9 mouse cellular contexts compared by ENCODE assay signal in the genomic region with DNA sequence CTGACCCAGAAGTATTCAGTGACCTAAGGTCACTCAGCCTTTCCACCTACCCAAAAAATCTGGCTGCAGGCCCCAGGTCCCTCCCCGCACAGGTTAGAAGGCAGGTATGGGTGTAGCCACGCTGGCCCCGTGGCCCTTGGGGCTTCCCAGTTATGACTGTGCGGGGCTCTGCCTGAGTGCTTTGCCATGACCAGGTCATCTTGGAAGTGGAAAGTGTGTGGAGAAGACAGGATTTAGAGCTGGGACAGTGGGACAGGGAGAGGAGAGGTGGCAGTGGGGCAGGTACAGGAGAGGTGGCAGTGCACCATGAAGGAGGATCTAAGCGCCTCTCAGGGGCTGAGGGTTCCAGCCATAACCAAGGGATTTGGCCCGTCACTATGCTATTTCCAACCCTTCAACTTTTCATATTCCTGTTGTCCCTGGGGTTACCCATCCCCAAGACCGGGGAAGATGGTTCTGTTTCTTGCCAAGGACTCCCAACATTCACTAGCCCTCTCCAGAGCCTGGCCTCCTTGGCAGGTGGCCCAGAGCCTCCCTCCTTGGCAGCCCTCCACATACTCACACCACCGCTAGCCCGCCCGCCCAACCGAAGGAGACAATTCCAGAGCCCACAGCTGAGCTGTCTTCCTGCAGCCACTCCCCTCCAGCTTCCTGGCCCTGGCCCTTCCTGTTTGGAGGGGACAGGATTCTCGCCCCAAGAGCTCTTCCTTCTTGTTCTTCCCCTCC. TPM values are rescaled to one million over a fixed set of nuclear protein-coding genes. Genes with fewer than 3 reads are reported as not detected.
DNase-seq lines count a peak whose midpoint lies in the region; ATAC-seq and TF ChIP-seq lines count a peak whose summit lies in the region.
"Had no signal": no experiment of that assay in that cellular context is flagged by ENCODE, and none has a peak within 500 bp of the region (broad histone marks: within the 10 kb centered on the region; RNA-seq: fewer than 3 reads in every experiment).

No protein-coding gene starts in this region.

- H3K36me3 ChIP-seq in hindbrain, embryonic 14.5 days (replicated peaks; ENCODE audit: control insufficient read depth, insufficient read depth): no peaks in the 10 kb centered on the region
- no peaks in the 10 kb centered on the region for H3K36me3 ChIP-seq in hindbrain, embryonic 11.5 days (ENCODE audit: control insufficient read depth, insufficient read depth, low read length)
- H3K36me3 ChIP-seq in forebrain, embryonic 14.5 days (ENCODE audit: control insufficient read depth, insufficient read depth, low read length): no peaks in the 10 kb centered on the region
- peaks cover 41% of the 10 kb centered on the region for H3K36me3 ChIP-seq in heart, postnatal 0 days (replicated peaks; ENCODE audit: control insufficient read depth, insufficient read depth, low read length)
- peaks cover 56% of the 10 kb centered on the region for H3K36me3 ChIP-seq in stomach, embryonic 14.5 days (ENCODE audit: control insufficient read depth, insufficient read depth, low read length)
- H3K36me3 ChIP-seq: midbrain, embryonic 12.5 days had no signal

- no peaks in the 10 kb centered on the region for H3K27me3 ChIP-seq in hindbrain, embryonic 14.5 days (ENCODE audit: control insufficient read depth, insufficient read depth, low read length)
- no peaks in the 10 kb centered on the region; the same call in 1 of the 2 replicates for H3K27me3 ChIP-seq in hindbrain, embryonic 11.5 days (ENCODE audit: control insufficient read depth, insufficient read depth, low read length)
- no peaks in the 10 kb centered on the region for H3K27me3 ChIP-seq in forebrain, embryonic 14.5 days (replicated peaks; ENCODE audit: control insufficient read depth, insufficient read depth, low read length)
- H3K27me3 ChIP-seq in heart, postnatal 0 days (ENCODE audit: control insufficient read depth, insufficient read depth, low read length): no peaks in the 10 kb centered on the region
- no peaks in the 10 kb centered on the region for H3K27me3 ChIP-seq in stomach, embryonic 14.5 days (ENCODE audit: control insufficient read depth, insufficient read depth, low read length)

- WGBS in hindbrain, embryonic 14.5 days: 74% methylated on average over 12 of the region's 12 CpGs
- 89% methylated on average over 12 of the region's 12 CpGs for WGBS in hindbrain, embryonic 11.5 days
- WGBS in forebrain, embryonic 14.5 days: 64% methylated on average over 12 of the region's 12 CpGs
- 38% methylated on average over 12 of the region's 12 CpGs for WGBS in heart, postnatal 0 days
- 63% methylated on average over 12 of the region's 12 CpGs for WGBS in stomach, embryonic 14.5 days

- H3K4me2 ChIP-seq in hindbrain, embryonic 14.5 days (replicated peaks): no peak overlapping the region
- H3K4me2 ChIP-seq in hindbrain, embryonic 11.5 days (replicated peaks; ENCODE audit: low read depth, low read length): no peak overlapping the region
- H3K4me2 ChIP-seq in forebrain, embryonic 14.5 days (ENCODE audit: low read length): no peak overlapping the region
- no peak overlapping the region for H3K4me2 ChIP-seq in heart, postnatal 0 days (ENCODE audit: low read depth, low read length)
- no peak overlapping the region for H3K4me2 ChIP-seq in stomach, embryonic 14.5 days (replicated peaks; ENCODE audit: low read depth, low read length)
- H3K4me2 ChIP-seq: midbrain, embryonic 12.5 days had no signal

- 0 out of 2 replicates have a peak overlapping the region, but pooled peaks have one; percentile 24 for H3K27ac ChIP-seq in hindbrain, embryonic 14.5 days
- H3K27ac ChIP-seq in hindbrain, embryonic 11.5 days (ENCODE audit: low read depth, low read length): no peak overlapping the region
- no peak overlapping the region for H3K27ac ChIP-seq in forebrain, embryonic 14.5 days (ENCODE audit: low read depth, low read length)
- peak overlapping the region; percentile 68 for H3K27ac ChIP-seq in heart, postnatal 0 days (ENCODE audit: low read depth)
- H3K27ac ChIP-seq in stomach, embryonic 14.5 days (ENCODE audit: low read length): peak overlapping the region; percentile 39; the same call in 1 of the 2 replicates
- H3K27ac ChIP-seq: midbrain, embryonic 12.5 days had no signal

- H3K9ac ChIP-seq in hindbrain, embryonic 14.5 days: no peak overlapping the region
- H3K9ac ChIP-seq in hindbrain, embryonic 11.5 days (ENCODE audit: low read depth, low read length): no peak overlapping the region
- H3K9ac ChIP-seq in forebrain, embryonic 14.5 days (ENCODE audit: low read length): no peak overlapping the region
- H3K9ac ChIP-seq in heart, postnatal 0 days (replicated peaks; ENCODE audit: low read depth, low read length): no peak overlapping the region
- H3K9ac ChIP-seq in stomach, embryonic 14.5 days (replicated peaks; ENCODE audit: low read depth, low read length): no peak overlapping the region
- H3K9ac ChIP-seq: midbrain, embryonic 12.5 days had no signal

- no peak overlapping the region for H3K4me3 ChIP-seq in hindbrain, embryonic 14.5 days (replicated peaks; ENCODE audit: low read length)
- H3K4me3 ChIP-seq in hindbrain, embryonic 11.5 days (ENCODE audit: low read depth, low read length): no peak overlapping the region
- H3K4me3 ChIP-seq in forebrain, embryonic 14.5 days (ENCODE audit: low read depth, low read length): no peak overlapping the region
- H3K4me3 ChIP-seq in heart, postnatal 0 days (ENCODE audit: low read depth, low read length): no peak overlapping the region
- H3K4me3 ChIP-seq in stomach, embryonic 14.5 days (ENCODE audit: low read depth, low read length): no peak overlapping the region
- H3K4me3 ChIP-seq: midbrain, embryonic 12.5 days had no signal

- no peaks in the 10 kb centered on the region for H3K4me1 ChIP-seq in hindbrain, embryonic 14.5 days (replicated peaks; ENCODE audit: control insufficient read depth, insufficient read depth, low read length)
- H3K4me1 ChIP-seq in hindbrain, embryonic 11.5 days (replicated peaks; ENCODE audit: control insufficient read depth, insufficient read depth, low read length): no peaks in the 10 kb centered on the region
- H3K4me1 ChIP-seq in forebrain, embryonic 14.5 days (ENCODE audit: control insufficient read depth, insufficient read depth, low read length): no peaks in the 10 kb centered on the region
- H3K4me1 ChIP-seq in heart, postnatal 0 days (ENCODE audit: control insufficient read depth, insufficient read depth): peaks cover 34% of the 10 kb centered on the region
- H3K4me1 ChIP-seq in stomach, embryonic 14.5 days (ENCODE audit: control insufficient read depth, insufficient read depth, low read length): peaks cover 19% of the 10 kb centered on the region

- peak; percentile 69 for DNase-seq in hindbrain, embryonic 14.5 days (ENCODE audit: low spot score)
- no peak for DNase-seq in hindbrain, embryonic 11.5 days (ENCODE audit: low spot score)
- DNase-seq in forebrain, embryonic 14.5 days (ENCODE audit: low spot score): peak; percentile 74
- peak; percentile 81 for DNase-seq in heart, postnatal 0 days (ENCODE audit: low spot score)
- peak; percentile 43 to 47 for DNase-seq in layer of hippocampus, postnatal 14 days (ENCODE audit: low spot score in 2 of 2)
- peak; percentile 94 for DNase-seq in lung, postnatal 36 days
- DNase-seq in thymus, postnatal 10 days (ENCODE audit: low spot score in 2 of 2): no peak

- peak; percentile 76 for TF ChIP-seq EP300 in heart, postnatal 0 days (IDR thresholded peaks at IDR 0.05; ENCODE audit: low read depth)

- peak; percentile 61; the same call in 1 of the 2 replicates for ATAC-seq in hindbrain, embryonic 14.5 days (ENCODE audit: low FRiP score)
- ATAC-seq in hindbrain, embryonic 11.5 days (ENCODE audit: low FRiP score): no peak
- peak; percentile 73 for ATAC-seq in forebrain, embryonic 14.5 days
- ATAC-seq in heart, postnatal 0 days (ENCODE audit: insufficient read depth, low read depth): peak; percentile 72
- no peak for ATAC-seq in stomach, embryonic 14.5 days (ENCODE audit: insufficient number of reproducible peaks, insufficient read depth, low FRiP score, low read depth)

- no peak for TF ChIP-seq CTCF in heart, postnatal 0 days (IDR thresholded peaks at IDR 0.05; ENCODE audit: low read depth)

- H3K9me3 ChIP-seq in hindbrain, embryonic 14.5 days (ENCODE audit: control insufficient read depth, low read length): no peaks in the 10 kb centered on the region
- no peaks in the 10 kb centered on the region for H3K9me3 ChIP-seq in hindbrain, embryonic 11.5 days (ENCODE audit: control insufficient read depth, low read length)
- H3K9me3 ChIP-seq in forebrain, embryonic 14.5 days (replicated peaks; ENCODE audit: control insufficient read depth, low read length): no peaks in the 10 kb centered on the region
- H3K9me3 ChIP-seq in heart, postnatal 0 days (replicated peaks; ENCODE audit: control insufficient read depth, low read length): no peaks in the 10 kb centered on the region
- no peaks in the 10 kb centered on the region for H3K9me3 ChIP-seq in stomach, embryonic 14.5 days (ENCODE audit: control insufficient read depth, low read depth, low read length)
- H3K9me3 ChIP-seq: midbrain, embryonic 12.5 days had no signal

RNA-seq across cellular contexts. Expression of a gene that starts 13.3 kb away (rescaled TPM):
- polyA plus RNA-seq in hindbrain, embryonic 14.5 days (2014; fragmentation: Nextera tagmentation; extraction: Ambion mirVana): 7.1 and 9.0 TPM in 2 replicates
- polyA plus RNA-seq in hindbrain, embryonic 11.5 days (2014; fragmentation: Nextera tagmentation; extraction: Ambion mirVana): 18.5 and 19.2 TPM in 2 replicates
- 6.9 and 7.9 TPM in 2 replicates for polyA plus RNA-seq in forebrain, embryonic 14.5 days (2014; fragmentation: Nextera tagmentation; extraction: Ambion mirVana)
- total RNA-seq in heart, postnatal 0 days (2014; rRNA removed; ENCODE audit: low replicate concordance): 12.4 and 24.7 TPM in 2 replicates
- 10.1 and 10.6 TPM in 2 replicates for polyA plus RNA-seq in heart, postnatal 0 days (2015; fragmentation: Nextera tagmentation; extraction: Ambion mirVana)
- 1 to 10 TPM; 2.7 to 3.8 TPM for total RNA-seq in layer of hippocampus, postnatal 14 days (2021)
- 29.9 and 32.3 TPM in 2 replicates for polyA plus RNA-seq in stomach, embryonic 14.5 days (2014; fragmentation: Nextera tagmentation; extraction: Ambion mirVana)

RNA-seq across cellular contexts. Expression of a gene that starts 18.9 kb away (rescaled TPM):
- polyA plus RNA-seq in hindbrain, embryonic 14.5 days (2014; fragmentation: Nextera tagmentation; extraction: Ambion mirVana): 0.23 and 0.27 TPM in 2 replicates
- polyA plus RNA-seq in hindbrain, embryonic 11.5 days (2014; fragmentation: Nextera tagmentation; extraction: Ambion mirVana): 0.14 TPM in 2 replicates
- polyA plus RNA-seq in forebrain, embryonic 14.5 days (2014; fragmentation: Nextera tagmentation; extraction: Ambion mirVana): not detected in 2 replicates
- total RNA-seq in heart, postnatal 0 days (2014; rRNA removed; ENCODE audit: low replicate concordance): 0.12 TPM in 1 of 2 replicates, not detected in the other
- polyA plus RNA-seq in heart, postnatal 0 days (2015; fragmentation: Nextera tagmentation; extraction: Ambion mirVana): 0.08 and 0.15 TPM in 2 replicates
- not detected for total RNA-seq in layer of hippocampus, postnatal 14 days (2021)
- polyA plus RNA-seq in stomach, embryonic 14.5 days (2014; fragmentation: Nextera tagmentation; extraction: Ambion mirVana): 0.25 and 0.36 TPM in 2 replicates

RNA-seq across cellular contexts. Expression of a gene that starts 28.5 kb away (rescaled TPM):
- polyA plus RNA-seq in hindbrain, embryonic 14.5 days (2014; fragmentation: Nextera tagmentation; extraction: Ambion mirVana): 65.2 and 68.7 TPM in 2 replicates
- polyA plus RNA-seq in hindbrain, embryonic 11.5 days (2014; fragmentation: Nextera tagmentation; extraction: Ambion mirVana): 13.5 and 14.7 TPM in 2 replicates
- polyA plus RNA-seq in forebrain, embryonic 14.5 days (2014; fragmentation: Nextera tagmentation; extraction: Ambion mirVana): 42.6 and 54.7 TPM in 2 replicates
- total RNA-seq in heart, postnatal 0 days (2014; rRNA removed; ENCODE audit: low replicate concordance): 43.4 and 59.1 TPM in 2 replicates
- polyA plus RNA-seq in heart, postnatal 0 days (2015; fragmentation: Nextera tagmentation; extraction: Ambion mirVana): 27.7 and 28.7 TPM in 2 replicates
- total RNA-seq in layer of hippocampus, postnatal 14 days (2021): 10 to 100 TPM; 50.2 to 54.1 TPM
- 17.2 and 19.9 TPM in 2 replicates for polyA plus RNA-seq in stomach, embryonic 14.5 days (2014; fragmentation: Nextera tagmentation; extraction: Ambion mirVana)

RNA-seq across cellular contexts. Expression of a gene that starts 47.4 kb away (rescaled TPM):
- 111 TPM in 2 replicates for polyA plus RNA-seq in hindbrain, embryonic 14.5 days (2014; fragmentation: Nextera tagmentation; extraction: Ambion mirVana)
- 159 and 165 TPM in 2 replicates for polyA plus RNA-seq in hindbrain, embryonic 11.5 days (2014; fragmentation: Nextera tagmentation; extraction: Ambion mirVana)
- 163 and 174 TPM in 2 replicates for polyA plus RNA-seq in forebrain, embryonic 14.5 days (2014; fragmentation: Nextera tagmentation; extraction: Ambion mirVana)
- 96.3 and 112 TPM in 2 replicates for total RNA-seq in heart, postnatal 0 days (2014; rRNA removed; ENCODE audit: low replicate concordance)
- polyA plus RNA-seq in heart, postnatal 0 days (2015; fragmentation: Nextera tagmentation; extraction: Ambion mirVana): 117 and 121 TPM in 2 replicates
- total RNA-seq in layer of hippocampus, postnatal 14 days (2021): 10 to 100 TPM; 50.0 to 57.8 TPM
- 150 and 159 TPM in 2 replicates for polyA plus RNA-seq in stomach, embryonic 14.5 days (2014; fragmentation: Nextera tagmentation; extraction: Ambion mirVana)

Comparison
In these comparisons a context has a peak if more than half of its experiments do, and no peak if none do; other contexts are left out.
1. ATAC-seq: peak in hindbrain, embryonic 14.5 days (single experiment), forebrain, embryonic 14.5 days (single experiment) and heart, postnatal 0 days (single experiment); none in hindbrain, embryonic 11.5 days (single experiment) and stomach, embryonic 14.5 days (single experiment).
2. DNase-seq: peak in hindbrain, embryonic 14.5 days (single experiment), forebrain, embryonic 14.5 days (single experiment), heart, postnatal 0 days (single experiment), layer of hippocampus, postnatal 14 days (2 of 2) and lung, postnatal 36 days (single experiment); none in hindbrain, embryonic 11.5 days (single experiment) and thymus, postnatal 10 days (0 of 2).
3. H3K27ac ChIP-seq: peak in hindbrain, embryonic 14.5 days (single experiment), heart, postnatal 0 days (single experiment) and stomach, embryonic 14.5 days (single experiment); none in hindbrain, embryonic 11.5 days (single experiment) and forebrain, embryonic 14.5 days (single experiment).